Mouse (Mus musculus) forelimb bud, embryonic 11.5 days (tissue): ENCODE results near the gene Ccng2.

Experiments
- DNase-seq: peaks from one replicate; pipeline ENCODE4 v3.0.0-alpha.2; 2012; ENCODE audit warnings: low read depth, low spot score

Ccng2 gene

DNA sequence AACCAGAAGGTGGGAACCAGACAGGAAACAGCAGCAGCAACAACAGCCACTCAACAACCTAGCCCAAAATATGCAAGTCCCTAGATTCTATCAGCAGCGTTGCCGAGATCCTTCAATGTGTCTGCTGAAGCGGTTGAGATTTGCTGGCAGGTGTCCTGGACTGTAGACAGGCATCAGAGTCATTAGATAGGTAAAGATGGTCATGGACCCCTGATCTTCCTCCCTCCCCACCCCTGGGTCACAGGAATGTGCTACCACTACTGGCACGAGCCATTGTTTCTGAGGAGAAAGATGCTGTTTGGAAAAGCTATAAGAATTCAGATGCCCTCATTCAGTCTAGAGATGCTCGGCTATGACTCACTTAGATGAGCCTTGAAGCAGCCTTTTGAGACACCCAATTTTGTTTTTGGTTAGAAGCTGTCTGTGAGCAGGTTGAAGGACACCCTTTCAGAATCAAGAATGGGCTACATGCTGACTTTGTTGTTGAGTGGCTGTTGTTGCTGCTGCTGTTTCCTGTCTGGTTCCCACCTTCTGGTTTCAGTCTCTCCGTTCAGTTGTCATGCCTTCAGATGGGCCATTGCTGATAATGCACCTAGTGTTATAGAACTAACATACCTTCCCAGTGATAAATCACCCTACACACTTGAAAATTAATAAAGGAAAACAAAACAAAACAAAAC, 3.5 kb upstream of the Ccng2 start:
- no peak for DNase-seq

GRCm38 (mm10) chr5:93264136-93264700, 2.8 kb upstream of the Ccng2 start:
- DNase-seq = no peak

GRCm38 (mm10) chr5:93265164-93265800, 1.8 kb upstream of the Ccng2 start:
- DNase-seq = no peak

DNA sequence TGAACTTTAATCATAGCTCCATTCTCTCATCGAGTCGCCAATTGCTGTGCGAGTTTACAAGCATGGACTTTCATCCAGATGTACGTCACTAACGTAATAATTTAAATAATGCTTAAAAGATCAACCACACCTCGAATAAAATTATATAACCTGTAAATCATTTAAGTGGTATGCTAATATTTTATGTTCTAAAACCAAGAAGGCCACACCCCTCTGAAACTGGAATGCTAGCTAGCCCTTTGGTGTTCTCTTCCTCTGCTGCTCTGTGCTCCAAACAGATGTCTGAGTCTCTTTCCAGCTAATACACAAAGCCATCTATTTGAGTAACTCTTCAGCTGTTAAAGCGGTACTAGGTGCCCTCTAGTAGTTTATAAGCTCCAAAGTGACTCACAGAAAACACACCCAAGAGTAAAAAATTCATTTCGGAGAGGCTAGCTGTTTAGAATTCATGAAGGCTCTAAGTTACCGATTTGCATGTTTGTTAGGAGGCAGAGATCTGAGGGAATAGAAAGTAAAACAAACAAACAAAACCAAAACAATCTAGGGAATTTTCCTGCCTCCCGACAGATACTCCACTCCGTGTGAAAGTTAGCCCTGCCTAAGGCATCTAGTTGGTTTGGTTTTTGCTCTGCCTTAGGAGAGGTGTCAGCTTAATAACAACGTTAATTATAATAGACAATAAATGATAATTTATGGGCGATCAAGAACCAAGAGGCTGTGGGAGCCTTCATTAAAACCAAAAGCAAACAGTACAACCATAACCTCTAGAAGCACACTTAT, 1.1 kb upstream of the Ccng2 start:
- no peak for DNase-seq

- DNase-seq = peak; percentile 86
Observed at GRCm38 (mm10) chr5:93267851-93268606, 972 bp downstream of the Ccng2 start.

DNA sequence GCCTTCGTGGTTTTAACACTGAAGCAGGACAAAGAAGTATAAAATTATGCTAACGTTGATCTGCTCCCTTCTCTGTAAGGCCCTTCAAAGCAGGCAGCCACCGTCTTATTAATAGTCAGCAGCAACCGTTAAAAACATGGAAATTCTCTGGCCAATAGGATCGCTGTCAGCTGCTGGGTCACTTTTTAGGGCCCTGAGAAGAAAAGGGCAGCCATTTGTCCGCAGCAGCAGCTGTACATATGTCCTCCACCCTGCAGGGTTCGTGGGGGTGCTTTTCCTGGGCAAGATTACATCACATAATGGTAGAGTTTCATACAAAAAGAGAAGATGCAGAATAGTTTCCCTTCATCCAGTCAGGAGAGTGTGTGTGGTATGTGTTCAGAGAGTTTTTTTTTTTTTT, 3.0 kb downstream of the Ccng2 start:
- no peak for DNase-seq

GRCm38 (mm10) chr5:93270721-93271120, 3.7 kb downstream of the Ccng2 start:
- DNase-seq = no peak

DNA sequence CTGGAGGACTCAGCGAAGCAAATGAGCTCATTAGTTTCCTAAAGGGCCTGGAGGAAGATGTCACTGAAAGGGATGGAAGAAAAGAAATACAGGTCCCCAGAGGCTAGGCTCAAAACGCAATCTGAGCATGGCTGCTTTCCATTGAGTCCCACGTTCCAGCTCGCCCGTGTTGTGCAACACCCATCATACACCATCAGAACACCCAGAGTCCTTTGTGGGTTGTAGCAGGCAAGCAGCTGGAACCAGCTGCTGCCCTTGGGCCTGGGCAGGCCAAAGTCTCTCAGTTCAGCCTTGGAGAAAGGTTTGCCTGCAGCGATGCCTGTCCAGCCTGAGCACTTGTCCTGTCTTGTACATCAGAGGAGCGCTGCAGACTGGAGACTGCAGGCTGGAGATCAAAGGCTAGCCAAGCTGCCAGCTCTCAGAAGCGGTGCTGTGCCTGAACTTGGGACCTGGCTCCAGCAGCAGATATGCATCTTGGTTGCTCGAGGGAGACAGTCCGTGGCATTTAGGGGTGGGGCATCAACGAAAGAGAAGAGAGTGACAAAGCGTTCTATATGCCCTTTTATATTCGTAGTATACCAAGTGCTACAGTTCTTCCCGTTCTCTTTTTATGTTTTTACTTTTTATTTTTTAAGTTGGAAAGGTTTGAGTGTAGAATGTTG, 15.5 kb downstream of the Ccng2 start:
- DNase-seq = peak; percentile 11

- DNase-seq = peak; percentile 23
Observed at GRCm38 (mm10) chr5:93283109-93283508, 16.1 kb downstream of the Ccng2 start.

- no peak for DNase-seq
Observed at GRCm38 (mm10) chr5:93288553-93288952, 21.5 kb downstream of the Ccng2 start.

GRCm38 (mm10) chr5:93290282-93290681, 23.2 kb downstream of the Ccng2 start:
- DNase-seq = no peak

DNA sequence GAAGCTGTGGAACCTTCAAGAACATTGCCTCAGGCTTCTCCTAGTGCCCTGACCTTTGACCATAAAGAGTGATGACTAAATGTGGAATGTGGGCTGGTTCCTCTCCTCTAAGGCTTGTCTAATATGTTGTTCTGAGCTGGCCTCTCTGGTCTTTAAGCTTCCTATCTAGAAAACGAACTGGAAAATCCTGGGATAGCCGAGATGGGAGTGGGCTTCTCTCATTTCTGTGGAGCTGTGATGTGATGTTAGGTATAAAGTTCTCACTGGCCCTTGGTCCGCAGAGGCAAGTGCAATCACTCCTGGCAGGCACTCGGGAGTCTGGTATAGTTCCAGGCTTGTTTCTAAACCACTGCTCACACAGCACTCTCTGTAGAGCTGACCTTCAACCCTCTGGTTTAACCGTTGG, 29.3 kb downstream of the Ccng2 start:
- no peak for DNase-seq

GRCm38 (mm10) chr5:93296754-93297153, 29.7 kb downstream of the Ccng2 start:
- DNase-seq = no peak

DNA sequence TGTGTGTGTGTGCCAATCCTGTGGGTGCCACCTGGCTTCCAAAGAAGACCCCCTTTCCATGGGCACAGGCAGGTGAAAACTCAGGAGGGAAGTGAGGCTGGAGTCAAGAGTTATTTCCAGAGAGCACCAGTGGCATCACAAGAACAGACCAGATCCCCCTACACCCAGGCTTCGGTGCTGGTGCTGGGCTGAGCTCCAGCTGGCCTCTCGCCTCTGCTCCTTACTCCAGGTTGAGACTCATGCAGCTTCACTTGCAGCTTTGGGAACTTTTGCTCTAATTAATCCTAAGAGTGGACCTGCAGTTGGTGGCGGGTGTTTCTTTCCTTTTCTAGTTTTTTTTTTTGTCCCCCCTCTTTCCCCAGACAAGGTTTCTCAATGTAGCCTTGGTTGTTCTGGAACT, 30.3 kb downstream of the Ccng2 start:
- no peak for DNase-seq

- DNase-seq = no peak
Observed at GRCm38 (mm10) chr5:93305126-93305830, 38.2 kb downstream of the Ccng2 start.

DNA sequence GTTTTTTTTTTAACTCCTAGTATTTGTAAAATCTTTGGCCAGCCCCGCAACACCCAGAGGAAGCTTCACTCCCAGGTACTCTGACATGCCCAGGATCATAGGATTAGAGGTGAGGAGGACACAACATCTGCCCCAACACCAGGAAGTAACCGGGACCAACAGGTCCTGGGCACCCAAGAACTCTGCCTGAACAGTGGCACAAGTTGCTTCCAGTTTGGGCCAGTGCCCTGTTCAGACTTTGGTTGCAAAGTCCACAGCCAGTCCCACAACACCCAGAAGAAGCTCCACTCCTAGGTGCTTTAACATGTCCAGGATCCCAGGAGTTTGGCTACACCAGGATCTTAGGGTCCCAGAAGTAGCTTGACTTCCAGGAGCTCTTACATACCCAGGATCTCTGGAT, 41.9 kb downstream of the Ccng2 start:
- no peak for DNase-seq

GRCm38 (mm10) chr5:93323320-93324001, 56.4 kb downstream of the Ccng2 start:
- DNase-seq = peak; percentile 13
